Mouse (Mus musculus) cerebellum, adult 11-12 months (tissue): ENCODE measurements around the gene Ankrd52.

Experiments used
- DNase-seq: peaks from one replicate; pipeline ENCODE4 v3.0.0; 2022

The Ankrd52 gene

GRCm38 (mm10) chr10:128370021-128370420 lies 6.9 kb upstream of the Ankrd52 start:
- no peak for DNase-seq

GRCm38 (mm10) chr10:128370601-128371000 lies 6.3 kb upstream of the Ankrd52 start:
- no peak for DNase-seq

GRCm38 (mm10) chr10:128372142-128372541 lies 4.8 kb upstream of the Ankrd52 start:
- no peak for DNase-seq

GRCm38 (mm10) chr10:128372989-128373748 lies 3.7 kb upstream of the Ankrd52 start:
- DNase-seq, result peak; percentile 9

- DNase-seq, result peak; percentile 25
Observed at GRCm38 (mm10) chr10:128374393-128374792, 2.5 kb upstream of the Ankrd52 start.

- no peak for DNase-seq
Observed at GRCm38 (mm10) chr10:128376099-128376454, 838 bp upstream of the Ankrd52 start.

GRCm38 (mm10) chr10:128377222-128377939 lies 466 bp downstream of the Ankrd52 start:
- peak; percentile 56 for DNase-seq

- peak; percentile 23 for DNase-seq
Observed at GRCm38 (mm10) chr10:128377940-128378448, 1.1 kb downstream of the Ankrd52 start.

- peak; percentile 39 for DNase-seq
Observed at GRCm38 (mm10) chr10:128378462-128378861, 1.5 kb downstream of the Ankrd52 start.

GRCm38 (mm10) chr10:128379260-128379659 lies 2.3 kb downstream of the Ankrd52 start:
- peak; percentile 48 for DNase-seq

GRCm38 (mm10) chr10:128380565-128380964 lies 3.6 kb downstream of the Ankrd52 start:
- peak; percentile 12 for DNase-seq

- DNase-seq, result no peak
Observed at GRCm38 (mm10) chr10:128382482-128382881, 5.6 kb downstream of the Ankrd52 start.

GRCm38 (mm10) chr10:128385902-128386301 lies 9.0 kb downstream of the Ankrd52 start:
- no peak for DNase-seq

GRCm38 (mm10) chr10:128388941-128389340 lies 12.0 kb downstream of the Ankrd52 start:
- DNase-seq, result no peak

- no peak for DNase-seq
Observed at GRCm38 (mm10) chr10:128389570-128389969, 12.7 kb downstream of the Ankrd52 start.

- DNase-seq, result no peak
Observed at GRCm38 (mm10) chr10:128390366-128390765, 13.5 kb downstream of the Ankrd52 start.

GRCm38 (mm10) chr10:128391850-128392249 lies 14.9 kb downstream of the Ankrd52 start:
- no peak for DNase-seq

GRCm38 (mm10) chr10:128396017-128396673 lies 19.2 kb downstream of the Ankrd52 start:
- no peak for DNase-seq

GRCm38 (mm10) chr10:128396716-128397264 lies 19.9 kb downstream of the Ankrd52 start:
- DNase-seq, result no peak

- DNase-seq, result peak; percentile 71
Observed at GRCm38 (mm10) chr10:128397466-128397865, 20.6 kb downstream of the Ankrd52 start.

- no peak for DNase-seq
Observed at GRCm38 (mm10) chr10:128400338-128400737, 23.4 kb downstream of the Ankrd52 start.

GRCm38 (mm10) chr10:128401056-128401455 lies 24.1 kb downstream of the Ankrd52 start, which contains the start of gene Slc39a5:
Gene Slc39a5 (minus strand): TSS chr10:128401229.
- no peak for DNase-seq

GRCm38 (mm10) chr10:128401638-128402037 lies 24.7 kb downstream of the Ankrd52 start:
- DNase-seq, result no peak
